Mouse (Mus musculus) left cerebral cortex, adult 8-10 months (tissue): Measurements from ENCODE around the gene Golm1. TPM values are rescaled to one million over a fixed set of nuclear protein-coding genes. Genes with fewer than 3 reads are reported as not detected.
"Not testable (repeated sequence)": the region's sequence is repeated elsewhere in the genome, so short reads cannot be mapped to it uniquely, and the experiment has no call there.

Source experiments
- DNase-seq, 2 experiments: peaks; one replicate each; pipeline ENCODE4 v3.0.0; 2022; ENCODE audit warnings: low spot score in 2 of 2
- total RNA-seq, 4 experiments: library from RNA; stranded (reverse); gene quantifications; 2 replicates each; pipeline ENCODE4 v1.2.4; 2022

The Golm1 gene
- 10 to 100 TPM; 15.1 to 32.6 (median 20.4) TPM for total RNA-seq

DNA sequence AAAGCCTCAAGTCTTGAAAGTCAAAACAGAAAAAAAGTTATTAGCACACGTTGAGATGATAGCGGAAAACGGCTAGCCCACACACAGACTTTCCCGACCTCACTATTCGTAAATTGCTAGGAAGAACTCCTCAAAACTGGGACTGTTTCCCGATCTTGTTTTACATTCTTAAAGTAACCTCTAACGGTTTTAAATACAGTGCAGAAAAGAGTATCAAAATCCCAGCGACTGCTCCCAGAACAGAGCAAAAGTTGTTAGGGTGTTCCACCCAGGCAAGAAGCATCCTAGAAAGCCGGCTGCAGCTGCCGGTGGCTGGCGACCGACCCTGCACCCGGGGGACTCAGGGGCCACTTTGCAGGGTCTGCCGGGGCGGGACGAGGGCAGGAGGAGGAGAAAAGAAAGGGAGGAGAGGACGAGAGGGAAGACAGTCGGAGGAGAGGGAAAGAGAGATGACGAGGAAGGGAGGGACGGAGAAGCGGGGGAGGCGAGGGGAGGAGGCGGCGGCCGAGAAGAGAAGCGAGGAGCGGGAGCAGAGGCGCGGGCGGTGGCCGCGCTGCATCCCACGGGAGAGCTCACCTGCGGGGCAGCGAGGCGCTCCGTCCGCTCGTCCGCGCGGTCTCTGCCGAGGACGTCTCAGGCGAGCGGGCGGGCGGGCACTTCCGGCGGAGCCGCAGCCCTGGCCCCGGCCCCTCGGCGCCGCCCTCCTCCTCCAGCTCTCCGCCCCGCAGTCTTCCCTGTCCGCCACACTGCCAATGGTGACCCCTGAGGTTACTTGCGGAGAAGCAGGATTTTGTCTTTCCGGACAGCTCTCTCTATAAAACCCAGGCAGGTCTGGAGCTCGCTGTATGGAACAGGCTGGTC, at the start of gene Golm1:
Gene Golm1, minus strand, starts transcription at position 661 of the 861 bp plus-strand sequence.
- peak in 1 of 2 experiments; percentile 32 for DNase-seq

- DNase-seq: not testable (repeated sequence)
Measured at GRCm38 (mm10) chr13:59722089-59722488, 46.5 kb upstream of the Golm1 start.

- no peak for DNase-seq
Measured at GRCm38 (mm10) chr13:59719475-59719874, 43.9 kb upstream of the Golm1 start.

- not testable (repeated sequence) for DNase-seq
Measured at GRCm38 (mm10) chr13:59718857-59719440, 43.3 kb upstream of the Golm1 start.

DNA sequence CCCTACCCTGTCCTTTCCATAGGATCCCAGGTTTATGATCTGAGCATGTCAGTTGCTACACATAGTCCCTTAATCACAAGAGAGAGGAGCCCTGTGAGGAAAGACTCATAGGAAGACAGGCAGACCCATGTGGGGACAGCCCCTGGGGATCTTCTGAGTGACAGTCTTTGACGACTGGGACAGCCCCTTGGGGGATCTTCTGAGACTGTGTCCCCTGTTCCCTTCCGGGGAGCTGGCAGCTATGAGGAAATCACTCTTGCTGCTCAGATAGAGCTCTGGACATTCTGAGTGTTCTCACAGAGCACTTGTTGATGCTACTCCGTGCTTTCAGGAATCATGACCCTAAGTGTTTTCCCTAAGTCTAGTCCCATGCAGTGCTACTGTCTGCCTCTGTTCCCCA, 38.1 kb upstream of the Golm1 start:
- DNase-seq: no peak

DNA sequence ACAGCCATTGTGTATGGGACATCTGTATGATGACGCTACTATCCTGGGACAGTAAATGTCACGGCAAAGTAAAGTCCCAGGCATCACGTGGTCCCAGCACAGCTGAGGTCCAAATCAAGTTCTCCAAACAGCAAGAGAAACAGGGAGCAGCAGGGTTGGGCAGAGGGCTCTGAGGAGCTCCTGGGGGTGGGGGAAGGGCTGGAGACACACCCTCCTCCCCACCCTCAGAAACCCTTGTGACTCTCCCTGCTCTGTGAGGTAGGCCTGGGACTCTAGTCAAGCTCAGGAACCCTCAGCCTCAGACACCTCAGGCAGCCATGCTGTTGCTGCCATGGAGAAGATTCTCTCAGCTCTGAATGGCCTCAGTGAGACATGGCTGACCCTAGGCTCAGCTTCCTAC, 36.4 kb upstream of the Golm1 start, which contains the start of gene Spata31d1b:
Gene Spata31d1b, plus strand, starts transcription at position 301 of the 400 bp plus-strand sequence.
- DNase-seq: not testable (repeated sequence)

DNA sequence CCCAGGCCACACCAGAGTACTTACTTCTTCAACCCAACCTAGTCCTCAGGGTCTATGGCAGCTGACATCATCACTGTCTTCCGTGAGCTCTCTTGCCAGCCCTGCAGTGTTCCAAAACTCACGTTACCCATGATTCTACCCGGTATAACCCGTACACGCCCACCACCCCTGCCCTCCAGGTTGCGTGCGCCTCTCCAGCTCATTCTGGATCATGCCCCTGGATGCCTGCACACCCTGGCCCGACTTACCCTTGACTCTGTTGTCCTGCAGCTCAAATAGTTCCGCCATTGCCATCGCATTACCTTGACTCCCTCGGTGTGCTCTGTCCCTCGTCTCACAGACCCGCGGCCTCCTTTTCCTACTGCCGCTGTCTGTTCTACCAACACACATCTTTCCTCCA, 34.6 kb upstream of the Golm1 start, which contains the start of gene Spata31d1a:
Gene Spata31d1a, minus strand, starts transcription at position 101 of the 400 bp plus-strand sequence.
- no peak for DNase-seq

- DNase-seq: no peak
Measured at GRCm38 (mm10) chr13:59704562-59704961, 29.0 kb upstream of the Golm1 start.

DNA sequence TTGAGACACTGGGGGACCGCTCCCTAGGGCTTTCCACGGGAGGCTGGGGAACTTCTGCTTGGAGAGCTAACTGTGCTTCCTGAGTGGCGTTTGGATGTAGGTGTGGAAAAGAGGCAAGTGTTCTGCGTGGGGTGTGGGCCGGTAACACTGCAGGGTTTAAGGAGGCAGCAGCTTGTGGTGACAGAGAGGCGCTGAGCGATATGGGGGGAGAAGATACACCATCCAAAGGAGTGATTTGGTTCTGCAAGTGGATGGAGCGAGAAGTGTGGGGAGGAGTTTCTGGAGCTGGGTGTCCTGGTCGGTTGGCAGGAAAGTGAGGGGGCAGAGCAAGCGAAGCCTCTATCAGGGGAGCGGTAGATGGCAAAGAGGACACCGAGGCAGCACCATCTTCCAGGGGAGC, 27.9 kb upstream of the Golm1 start:
- peak; percentile 20 to 56 for DNase-seq

- not testable (repeated sequence) for DNase-seq
Measured at GRCm38 (mm10) chr13:59700137-59700536, 24.5 kb upstream of the Golm1 start.

DNA sequence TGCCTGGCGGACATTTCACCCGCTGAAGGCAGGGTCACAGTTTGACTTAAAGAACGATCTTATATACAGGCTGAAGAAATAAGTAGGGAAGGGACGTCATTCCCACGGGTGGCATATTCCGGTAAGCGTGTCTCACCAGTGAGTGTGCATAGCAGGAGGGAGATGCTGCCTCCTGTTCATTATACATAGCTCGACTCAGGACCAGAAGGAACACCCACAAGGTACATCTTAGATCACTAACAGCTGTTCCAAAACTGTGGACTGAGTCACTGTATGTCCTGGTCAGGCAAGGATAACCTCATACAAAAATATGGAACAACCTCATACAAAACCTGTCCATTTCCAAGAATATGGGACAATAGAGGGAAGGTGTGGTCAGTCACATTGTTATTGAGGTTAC, 23.5 kb upstream of the Golm1 start:
- peak in 1 of 2 experiments; percentile 27 for DNase-seq

DNA sequence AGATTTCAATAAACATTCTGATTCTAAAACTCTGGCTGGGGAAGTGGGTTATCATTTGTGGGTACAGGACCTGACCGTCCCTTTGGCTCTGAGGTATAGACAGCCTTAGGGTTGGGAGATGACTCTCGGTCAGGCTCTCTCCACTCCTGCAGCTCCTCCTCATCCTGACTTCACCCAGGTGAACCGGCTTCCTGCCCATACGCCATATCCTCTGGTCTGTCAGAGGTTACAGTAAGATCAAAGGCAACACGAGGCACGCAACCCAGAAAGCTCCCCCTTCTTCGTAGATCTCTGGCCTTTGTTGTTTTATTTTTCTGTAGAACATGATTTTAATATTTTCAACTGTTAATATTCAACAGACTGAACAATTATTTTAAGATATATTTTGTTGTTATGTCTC, 20.2 kb upstream of the Golm1 start:
- DNase-seq: no peak

DNA sequence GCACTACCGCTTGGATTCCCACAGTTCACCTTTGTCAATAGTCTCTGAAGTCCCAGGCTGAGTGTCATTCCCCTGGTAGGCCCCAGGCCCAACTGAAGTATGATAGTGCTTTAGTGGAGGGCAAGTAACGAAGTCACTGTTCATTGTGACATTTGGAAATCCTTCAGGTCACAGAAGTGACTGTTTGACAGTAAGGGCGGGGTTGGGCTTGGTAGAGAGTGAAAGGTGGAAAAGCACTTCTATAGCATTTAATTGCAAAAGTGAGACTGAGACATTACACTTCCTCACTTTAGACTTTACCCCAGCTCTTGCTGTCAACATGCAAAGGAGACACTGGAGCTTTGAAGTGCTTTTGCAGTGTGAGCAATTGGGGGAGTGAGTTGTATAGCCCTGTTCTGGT, 18.4 kb upstream of the Golm1 start, which contains the start of gene 4921517D22Rik:
Gene 4921517D22Rik, minus strand, starts transcription at position 101 of the 400 bp plus-strand sequence.
- no peak for DNase-seq

DNA sequence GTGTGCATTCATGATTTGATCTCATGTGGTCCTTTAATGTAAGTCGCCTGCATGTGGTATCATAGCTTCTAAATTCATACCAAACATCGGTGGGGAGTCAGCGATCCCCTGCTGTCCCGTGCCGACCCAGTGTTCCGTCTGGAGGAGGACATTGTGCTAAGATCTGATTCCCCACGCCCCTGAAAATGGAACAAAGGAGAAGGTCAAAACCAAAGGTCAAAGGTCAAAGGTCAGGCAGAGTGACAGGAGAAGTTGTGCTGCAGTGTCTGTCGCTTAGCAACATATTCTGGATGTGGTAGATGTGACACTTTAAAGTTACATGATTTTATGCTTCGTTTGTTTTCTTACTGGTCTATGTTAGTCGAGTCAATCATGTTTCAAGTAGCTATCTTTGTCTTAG, 15.9 kb upstream of the Golm1 start:
- DNase-seq: no peak

DNA sequence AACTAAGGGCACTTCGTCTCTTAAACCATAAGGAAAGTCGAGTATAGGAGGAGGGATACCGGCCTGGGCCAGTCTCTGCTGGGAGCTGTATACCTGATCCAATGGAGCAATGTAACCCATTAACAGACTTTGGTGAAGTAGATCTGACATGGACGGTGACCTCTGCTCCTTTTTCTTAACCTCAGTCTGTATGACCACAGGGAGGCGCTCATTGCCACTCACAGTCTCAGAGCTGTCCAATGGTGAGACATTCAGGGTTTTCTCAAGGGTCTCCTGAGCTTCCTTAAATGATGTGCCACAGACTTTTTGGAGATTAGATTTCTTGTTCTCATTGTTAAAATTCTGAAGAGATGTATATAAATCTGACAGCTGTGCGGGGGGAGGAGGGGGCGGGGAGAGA, 15.0 kb upstream of the Golm1 start:
- no peak for DNase-seq

GRCm38 (mm10) chr13:59689843-59690242, 14.2 kb upstream of the Golm1 start:
- no peak for DNase-seq

DNA sequence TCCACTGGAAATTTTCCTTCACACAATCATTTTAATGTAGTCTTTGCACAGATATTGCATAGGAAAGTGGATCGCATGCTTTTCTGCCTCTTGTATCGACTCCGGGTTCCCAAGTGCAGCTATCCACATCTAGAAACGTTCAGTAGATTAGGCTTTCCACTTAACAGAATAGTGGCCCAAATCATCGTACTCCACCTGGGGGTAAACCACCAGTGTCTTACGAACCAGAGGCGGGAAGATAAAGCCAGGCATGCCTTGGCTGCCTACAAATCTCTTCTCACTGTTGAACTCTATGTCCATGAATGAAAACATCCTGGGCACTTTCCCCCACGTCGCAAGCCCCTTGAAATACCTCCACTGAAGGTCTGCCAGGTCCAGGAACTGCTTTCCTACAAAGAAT, 13.7 kb upstream of the Golm1 start:
- no peak for DNase-seq

GRCm38 (mm10) chr13:59688338-59688770, 12.7 kb upstream of the Golm1 start:
- DNase-seq: no peak

DNA sequence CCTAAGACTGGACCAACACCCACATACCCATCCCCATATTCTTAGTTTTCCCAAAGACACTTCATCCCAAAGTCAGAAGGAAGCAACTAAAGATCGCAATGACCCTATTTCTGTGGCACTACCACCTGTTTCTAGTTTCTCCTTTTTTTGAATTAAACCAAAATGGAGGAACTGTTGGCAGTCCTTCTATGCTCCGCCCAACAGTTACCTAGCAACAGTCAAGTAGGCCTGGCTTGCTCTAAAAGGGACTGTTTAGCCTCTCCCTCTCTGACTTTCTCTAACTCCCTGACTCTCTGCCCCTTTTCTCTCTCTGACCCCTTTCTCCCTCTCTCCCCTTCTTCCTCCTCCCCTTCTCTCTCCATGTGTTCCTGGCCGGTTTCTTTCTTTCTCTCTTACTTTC, 9.6 kb upstream of the Golm1 start:
- no peak for DNase-seq

GRCm38 (mm10) chr13:59682629-59683028, 7.0 kb upstream of the Golm1 start:
- no peak for DNase-seq

DNA sequence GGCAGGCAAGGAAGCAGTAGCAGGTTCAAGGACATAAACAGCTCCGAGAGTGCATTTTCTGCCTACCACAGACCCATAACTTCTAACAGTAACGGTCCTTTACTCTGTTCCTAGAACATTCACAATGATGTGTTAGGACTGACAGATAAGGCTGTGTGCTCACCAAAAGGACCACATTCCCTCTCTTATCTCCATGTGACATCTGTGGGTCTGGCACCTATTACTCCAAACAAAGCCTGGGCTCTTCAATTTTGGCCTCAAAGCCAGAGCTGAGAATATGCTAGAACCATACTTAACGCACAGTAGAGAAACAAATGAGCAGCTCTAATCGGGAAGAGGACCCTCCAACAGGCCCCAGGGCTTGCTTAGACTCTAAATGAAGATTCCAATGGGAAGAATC, 4.3 kb upstream of the Golm1 start:
- no peak for DNase-seq

DNA sequence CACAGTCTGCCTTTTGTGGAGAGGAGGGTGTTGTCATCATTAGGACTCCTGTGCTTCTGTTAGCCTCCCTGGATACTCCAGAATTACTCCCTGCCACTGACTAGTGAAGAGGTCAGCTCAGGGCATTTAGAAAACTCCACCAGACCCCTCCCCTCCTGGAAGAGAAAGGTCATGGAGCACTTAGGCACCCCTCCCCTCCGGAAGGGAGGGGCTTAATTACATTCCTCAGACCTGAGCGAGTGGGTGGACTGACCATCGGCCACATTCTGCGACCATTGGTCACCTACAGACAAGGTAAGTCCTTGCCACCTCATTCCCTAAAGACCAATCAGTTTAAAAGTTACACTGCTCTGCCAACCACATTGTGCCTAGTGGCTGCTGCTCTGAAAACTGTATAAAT, 3.7 kb upstream of the Golm1 start:
- no peak for DNase-seq
